Mouse (Mus musculus): ENCODE results near the gene Kansl1. TPM values are rescaled to one million over a fixed set of nuclear protein-coding genes. Genes with fewer than 3 reads are reported as not detected.

Kansl1 gene
- total and polyA plus RNA-seq, 3 experiments = 31.7 to 143 (median 100) TPM

DNA sequence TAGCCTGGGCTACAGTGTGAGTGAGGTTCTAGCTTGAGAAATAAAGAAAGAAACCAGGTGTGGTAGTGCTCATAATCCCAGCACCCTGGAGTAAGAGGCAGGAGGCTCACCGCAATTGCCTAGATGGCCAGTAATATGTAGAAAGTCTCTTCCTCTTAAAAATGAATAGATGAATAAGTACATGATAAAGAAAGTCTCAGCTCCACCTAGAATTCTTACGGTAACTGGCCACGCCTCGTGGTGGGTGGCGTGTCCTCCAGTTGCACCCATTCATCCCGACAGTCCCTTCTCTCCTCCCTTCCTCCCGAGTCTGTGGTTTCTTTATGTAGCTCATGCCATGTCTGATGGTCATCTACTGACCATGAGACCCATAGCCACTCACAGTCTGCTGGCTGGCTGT, 162.9 kb downstream of the Kansl1 start:
- no peak overlapping the region for H3K4me3 ChIP-seq (ENCODE audit: low read depth, low read length)
- H3K27me3 ChIP-seq (ENCODE audit: insufficient read depth, low read length) = no peaks in the 10 kb centered on the region
- DNase-seq (ENCODE audit: low spot score) (no peak), ATAC-seq (ENCODE audit: extremely low read depth, insufficient number of reproducible peaks, low FRiP score, poor library complexity, severe bottlenecking) (no peak)
- no peaks in the 10 kb centered on the region for H3K9me3 ChIP-seq (replicated peaks)
- peaks cover 72% of the 10 kb centered on the region for H3K4me1 ChIP-seq (ENCODE audit: insufficient read depth, low read depth, low read length)
- TF ChIP-seq GATA1 (IDR thresholded peaks at IDR 0.05; ENCODE audit: borderline replicate concordance, low read length) (no peak), POLR2AphosphoS5 (IDR thresholded peaks at IDR 0.05; ENCODE audit: insufficient replicate concordance, low read depth, low read length) (no peak), CTCF (IDR thresholded peaks at IDR 0.05; ENCODE audit: low read depth, low read length) (no peak), GATA2 (IDR thresholded peaks at IDR 0.05; ENCODE audit: borderline replicate concordance, low read depth, low read length) (no peak), TAL1 (conservative IDR thresholded peaks at IDR 0.05; ENCODE audit: low read depth, low read length) (no peak)
- no peaks in the 10 kb centered on the region for H3K36me3 ChIP-seq (replicated peaks)

DNA sequence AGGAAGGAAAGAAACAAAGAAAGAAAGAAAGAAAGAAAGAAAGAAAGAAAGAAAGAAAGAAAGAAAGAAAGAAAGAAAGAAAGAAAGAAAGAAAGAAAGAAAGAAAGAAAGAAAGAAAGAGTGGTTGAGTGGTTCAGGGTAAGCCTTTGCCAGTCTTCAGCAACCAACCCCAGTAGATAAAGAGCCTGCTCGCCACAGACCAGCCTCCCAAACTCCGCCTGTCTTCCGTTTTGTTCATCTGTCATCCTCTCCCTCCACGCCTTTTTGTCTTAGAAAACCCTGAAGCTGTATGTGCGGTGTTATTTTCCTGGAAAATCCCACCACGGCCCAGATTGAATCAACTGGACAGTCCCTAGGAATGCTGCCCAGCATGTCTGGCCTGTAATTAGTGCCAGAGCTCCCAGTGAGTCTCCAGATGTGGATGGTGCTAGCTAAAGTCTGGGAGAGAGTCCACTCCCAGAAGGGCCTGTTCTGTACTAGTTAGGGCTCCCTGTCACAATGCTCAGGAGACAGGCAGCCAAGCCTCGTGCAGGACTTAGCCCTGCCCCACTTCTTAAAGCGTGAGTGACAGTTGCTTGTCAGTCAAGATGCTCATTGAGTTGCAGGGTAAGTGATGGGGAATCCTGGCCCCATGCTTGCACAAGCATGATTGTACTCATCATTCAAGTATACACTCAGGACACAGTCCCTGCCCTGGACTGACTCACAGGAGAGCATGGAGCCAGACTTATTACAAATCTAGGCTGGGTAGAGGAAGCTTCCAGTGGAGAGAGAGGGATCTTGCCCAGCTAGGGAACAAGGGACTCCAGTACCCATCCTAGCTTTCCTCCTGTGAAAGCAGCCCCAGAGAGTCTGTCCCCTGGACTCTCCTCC, 165.3 kb downstream of the Kansl1 start:
- DNase-seq (ENCODE audit: low spot score) (no peak), ATAC-seq (ENCODE audit: extremely low read depth, insufficient number of reproducible peaks, low FRiP score, poor library complexity, severe bottlenecking) (no peak)
- Histone ChIP-seq H3K9me3 (replicated peaks) (no peaks in the 10 kb centered on the region), H3K4me3 (ENCODE audit: low read depth, low read length) (no peak overlapping the region), H3K36me3 (replicated peaks) (peaks cover 4% of the 10 kb centered on the region), H3K27me3 (ENCODE audit: insufficient read depth, low read length) (no peaks in the 10 kb centered on the region; the same call in 1 of the 2 replicates), H3K4me1 (ENCODE audit: insufficient read depth, low read depth, low read length) (peaks cover 61% of the 10 kb centered on the region)
- no peak for TF ChIP-seq POLR2AphosphoS5 (IDR thresholded peaks at IDR 0.05; ENCODE audit: insufficient replicate concordance, low read depth, low read length)
- no peak for TF ChIP-seq CTCF (IDR thresholded peaks at IDR 0.05; ENCODE audit: low read depth, low read length)
- TF ChIP-seq TAL1 (conservative IDR thresholded peaks at IDR 0.05; ENCODE audit: low read depth, low read length) = no peak
- TF ChIP-seq GATA2 (IDR thresholded peaks at IDR 0.05; ENCODE audit: borderline replicate concordance, low read depth, low read length) = no peak
- no peak for TF ChIP-seq GATA1 (IDR thresholded peaks at IDR 0.05; ENCODE audit: borderline replicate concordance, low read length)

DNA sequence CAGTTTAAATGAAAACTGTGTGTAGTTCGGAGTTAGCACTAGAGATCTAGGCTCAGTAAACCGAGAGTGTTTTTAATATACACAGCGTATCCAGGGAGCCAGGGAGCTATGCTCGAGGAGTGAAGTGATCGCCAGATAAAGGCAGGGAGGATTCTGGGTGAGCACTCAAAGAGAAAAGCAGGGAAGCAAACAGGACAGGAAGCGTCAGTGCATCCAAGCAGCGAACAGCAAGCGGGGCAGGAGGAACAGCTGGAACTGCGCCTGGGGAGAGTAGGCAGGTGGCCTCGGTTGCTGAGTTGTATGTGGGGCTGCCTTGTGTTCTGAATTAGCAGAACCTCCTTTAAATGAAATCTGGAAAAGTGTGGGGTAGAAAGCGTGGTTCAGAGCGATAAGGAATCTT, 166.0 kb downstream of the Kansl1 start:
- no peak for DNase-seq (ENCODE audit: low spot score)
- Histone ChIP-seq H3K4me1 (ENCODE audit: insufficient read depth, low read depth, low read length) (peaks cover 59% of the 10 kb centered on the region), H3K27me3 (ENCODE audit: insufficient read depth, low read length) (no peaks in the 10 kb centered on the region; the same call in 1 of the 2 replicates), H3K9me3 (replicated peaks) (no peaks in the 10 kb centered on the region), H3K36me3 (replicated peaks) (peaks cover 4% of the 10 kb centered on the region), H3K4me3 (ENCODE audit: low read depth, low read length) (no peak overlapping the region)
- ATAC-seq (ENCODE audit: extremely low read depth, insufficient number of reproducible peaks, low FRiP score, poor library complexity, severe bottlenecking) = no peak
- TF ChIP-seq GATA2 (IDR thresholded peaks at IDR 0.05; ENCODE audit: borderline replicate concordance, low read depth, low read length) (no peak), POLR2AphosphoS5 (IDR thresholded peaks at IDR 0.05; ENCODE audit: insufficient replicate concordance, low read depth, low read length) (no peak), GATA1 (IDR thresholded peaks at IDR 0.05; ENCODE audit: borderline replicate concordance, low read length) (no peak), TAL1 (conservative IDR thresholded peaks at IDR 0.05; ENCODE audit: low read depth, low read length) (no peak), CTCF (IDR thresholded peaks at IDR 0.05; ENCODE audit: low read depth, low read length) (no peak)

DNA sequence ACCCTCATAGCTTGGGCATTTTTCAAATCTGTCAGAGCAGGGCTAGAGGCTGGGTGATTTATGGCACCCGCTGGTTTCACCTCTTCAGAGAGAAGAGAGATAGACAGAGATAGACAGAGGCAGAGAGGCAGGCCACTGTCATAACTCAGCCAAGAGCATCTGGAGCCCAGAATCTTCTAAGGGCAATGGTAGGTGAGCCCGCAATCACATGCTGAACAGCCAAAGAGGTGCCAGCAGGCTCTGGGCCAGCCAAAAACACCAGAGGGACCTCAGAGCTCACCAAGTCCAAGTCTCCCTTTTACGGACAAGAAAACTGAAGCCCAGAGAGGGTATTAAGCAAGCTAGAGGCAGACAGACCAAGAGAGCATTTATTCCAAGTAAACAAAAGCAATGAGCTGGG, 171.0 kb downstream of the Kansl1 start:
- TF ChIP-seq GATA1 (IDR thresholded peaks at IDR 0.05; ENCODE audit: borderline replicate concordance, low read length) (no peak), CTCF (IDR thresholded peaks at IDR 0.05; ENCODE audit: low read depth, low read length) (no peak), TAL1 (conservative IDR thresholded peaks at IDR 0.05; ENCODE audit: low read depth, low read length) (no peak), POLR2AphosphoS5 (IDR thresholded peaks at IDR 0.05; ENCODE audit: insufficient replicate concordance, low read depth, low read length) (no peak), GATA2 (IDR thresholded peaks at IDR 0.05; ENCODE audit: borderline replicate concordance, low read depth, low read length) (no peak)
- peaks cover 72% of the 10 kb centered on the region for H3K4me1 ChIP-seq (ENCODE audit: insufficient read depth, low read depth, low read length)

DNA sequence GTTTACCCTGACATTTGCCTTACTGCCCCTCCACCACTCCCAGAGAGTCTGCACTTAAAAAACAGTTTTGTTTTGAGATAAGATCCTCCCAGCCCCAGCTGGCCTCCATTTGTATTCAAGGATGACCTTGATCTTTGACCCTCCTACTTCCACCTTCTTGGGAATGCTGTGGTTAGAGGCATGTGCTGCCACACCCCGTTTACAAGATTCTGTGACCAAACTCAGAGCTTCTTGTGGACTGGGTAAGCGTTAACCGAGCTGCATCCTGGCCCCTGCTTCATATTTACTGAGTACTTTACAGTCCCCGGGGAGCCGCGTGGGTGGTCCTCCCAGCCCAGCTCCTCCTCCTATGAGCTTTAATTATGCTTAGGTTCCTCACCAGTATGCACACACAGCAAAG, 173.0 kb downstream of the Kansl1 start:
- Histone ChIP-seq H3K27me3 (ENCODE audit: insufficient read depth, low read length) (no peaks in the 10 kb centered on the region; the same call in 1 of the 2 replicates), H3K9me3 (replicated peaks) (no peaks in the 10 kb centered on the region), H3K4me1 (ENCODE audit: insufficient read depth, low read depth, low read length) (peaks cover 75% of the 10 kb centered on the region), H3K36me3 (replicated peaks) (peaks cover 4% of the 10 kb centered on the region), H3K4me3 (ENCODE audit: low read depth, low read length) (peak overlapping the region; percentile 28; the same call in 1 of the 2 replicates)
- DNase-seq (ENCODE audit: low spot score) (no peak), ATAC-seq (ENCODE audit: extremely low read depth, insufficient number of reproducible peaks, low FRiP score, poor library complexity, severe bottlenecking) (peak; percentile 5; the same call in 1 of the 2 replicates)
- no peak for TF ChIP-seq TAL1 (conservative IDR thresholded peaks at IDR 0.05; ENCODE audit: low read depth, low read length)
- TF ChIP-seq GATA1 (IDR thresholded peaks at IDR 0.05; ENCODE audit: borderline replicate concordance, low read length) = no peak
- TF ChIP-seq CTCF (IDR thresholded peaks at IDR 0.05; ENCODE audit: low read depth, low read length) = no peak
- no peak for TF ChIP-seq POLR2AphosphoS5 (IDR thresholded peaks at IDR 0.05; ENCODE audit: insufficient replicate concordance, low read depth, low read length)

More for the DNA sequence above, 171.0 kb downstream of the Kansl1 start:
- DNase-seq (ENCODE audit: low spot score) = no peak
- no peaks in the 10 kb centered on the region for H3K9me3 ChIP-seq (replicated peaks)
- no peak overlapping the region for H3K4me3 ChIP-seq (ENCODE audit: low read depth, low read length)
- H3K36me3 ChIP-seq (replicated peaks) = peaks cover 4% of the 10 kb centered on the region
- ATAC-seq (ENCODE audit: extremely low read depth, insufficient number of reproducible peaks, low FRiP score, poor library complexity, severe bottlenecking) = no peak
- H3K27me3 ChIP-seq (ENCODE audit: insufficient read depth, low read length) = no peaks in the 10 kb centered on the region; the same call in 1 of the 2 replicates

DNA sequence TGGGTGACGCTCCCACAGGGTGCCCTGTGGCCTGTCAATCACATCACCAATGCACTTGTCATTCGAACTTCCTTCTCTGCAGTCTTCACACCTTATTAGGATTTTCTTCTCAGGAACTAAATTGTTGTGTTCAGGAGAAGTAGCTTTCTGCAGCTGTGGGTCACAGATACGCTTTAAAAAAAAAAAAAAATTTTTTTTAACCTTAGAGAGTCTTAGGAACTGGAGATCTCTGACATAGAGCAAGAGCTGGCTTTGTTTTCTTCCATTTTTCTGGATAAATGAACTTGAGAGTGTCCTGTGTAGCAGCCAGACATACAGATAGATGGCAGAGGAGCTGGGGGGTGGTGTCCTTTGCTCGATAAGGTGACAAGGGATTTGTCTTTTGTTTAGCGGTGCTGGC, 173.5 kb downstream of the Kansl1 start:
- no peak overlapping the region; the same call in 1 of the 2 replicates for H3K4me3 ChIP-seq (ENCODE audit: low read depth, low read length)
- TF ChIP-seq GATA2 (IDR thresholded peaks at IDR 0.05; ENCODE audit: borderline replicate concordance, low read depth, low read length) = no peak
- TF ChIP-seq TAL1 (conservative IDR thresholded peaks at IDR 0.05; ENCODE audit: low read depth, low read length) = no peak
- no peak for TF ChIP-seq CTCF (IDR thresholded peaks at IDR 0.05; ENCODE audit: low read depth, low read length)
- no peak for TF ChIP-seq GATA1 (IDR thresholded peaks at IDR 0.05; ENCODE audit: borderline replicate concordance, low read length)
- H3K4me1 ChIP-seq (ENCODE audit: insufficient read depth, low read depth, low read length) = peaks cover 80% of the 10 kb centered on the region

More for the DNA sequence above, 173.5 kb downstream of the Kansl1 start:
- Histone ChIP-seq H3K27me3 (ENCODE audit: insufficient read depth, low read length) (no peaks in the 10 kb centered on the region; the same call in 1 of the 2 replicates), H3K9me3 (replicated peaks) (no peaks in the 10 kb centered on the region), H3K36me3 (replicated peaks) (peaks cover 4% of the 10 kb centered on the region)
- ATAC-seq (ENCODE audit: extremely low read depth, insufficient number of reproducible peaks, low FRiP score, poor library complexity, severe bottlenecking) (no peak), DNase-seq (ENCODE audit: low spot score) (no peak)
